Mouse (Mus musculus) heart, adult 18-20 months (tissue): ENCODE measurements around the gene Spred2. TPM values are rescaled to one million over a fixed set of nuclear protein-coding genes. Genes with fewer than 3 reads are reported as not detected.
"Not testable (repeated sequence)": the region's sequence is repeated elsewhere in the genome, so short reads cannot be mapped to it uniquely, and the experiment has no call there.

Experiments used
- DNase-seq, 2 experiments: peaks; one replicate each; pipeline ENCODE4 v3.0.0; 2021 to 2022; ENCODE audit warnings: mixed read lengths in 1 of 2
- total RNA-seq, 2 experiments: library from RNA; stranded (reverse); gene quantifications; 2 replicates each; pipeline ENCODE4 v1.2.3; 2021

The Spred2 gene
- total RNA-seq, 2 experiments from 2014 or later = 18.0 to 20.7 TPM

- no peak for DNase-seq
Measured at GRCm38 (mm10) chr11:20054617-20055016, 130.4 kb downstream of the Spred2 start.

GRCm38 (mm10) chr11:20056168-20056567 is 132.0 kb downstream of the Spred2 start:
- no peak for DNase-seq

DNA sequence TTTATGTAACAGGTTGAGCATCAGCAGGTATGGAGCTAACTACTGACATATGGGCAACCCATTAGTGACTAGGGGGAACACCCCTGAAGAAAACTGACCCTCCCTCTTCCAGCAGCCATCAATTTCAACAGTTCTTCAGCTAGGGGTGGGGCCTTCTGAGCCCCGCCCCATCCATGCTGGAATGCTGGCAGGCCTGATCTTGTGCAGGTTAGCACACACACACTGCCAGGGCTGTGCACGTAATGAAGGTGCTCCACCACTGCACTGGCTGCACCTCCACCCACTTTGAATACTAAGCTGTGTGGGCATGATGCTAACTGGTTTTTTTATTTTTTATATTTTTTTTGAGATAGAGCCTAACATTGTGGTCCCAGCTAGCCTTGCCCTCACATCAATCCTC is 133.3 kb downstream of the Spred2 start:
- no peak for DNase-seq

DNA sequence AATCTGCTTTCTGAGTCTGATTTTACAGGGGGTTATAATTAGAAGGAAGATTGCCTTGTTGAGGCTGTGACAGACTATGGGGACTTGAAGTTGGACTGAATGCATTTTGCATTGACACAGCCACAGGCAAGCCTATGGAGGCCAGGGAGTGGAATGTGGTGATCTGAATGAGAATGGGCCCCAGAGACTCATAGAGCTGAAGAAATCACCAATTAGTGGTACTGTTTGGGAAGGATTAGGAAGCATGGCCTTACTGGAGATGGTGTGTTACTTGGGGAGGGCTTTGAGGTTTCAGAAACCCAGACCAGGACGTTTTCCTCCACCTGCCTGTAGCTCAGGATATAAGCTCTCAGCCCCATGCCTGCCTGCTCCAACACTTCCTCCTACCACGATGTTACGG is 135.6 kb downstream of the Spred2 start:
- DNase-seq = no peak

- DNase-seq = not testable (repeated sequence)
Measured at GRCm38 (mm10) chr11:20062801-20063200, 138.6 kb downstream of the Spred2 start.

- DNase-seq = not testable (repeated sequence)
Measured at GRCm38 (mm10) chr11:20064086-20064485, 139.9 kb downstream of the Spred2 start.

DNA sequence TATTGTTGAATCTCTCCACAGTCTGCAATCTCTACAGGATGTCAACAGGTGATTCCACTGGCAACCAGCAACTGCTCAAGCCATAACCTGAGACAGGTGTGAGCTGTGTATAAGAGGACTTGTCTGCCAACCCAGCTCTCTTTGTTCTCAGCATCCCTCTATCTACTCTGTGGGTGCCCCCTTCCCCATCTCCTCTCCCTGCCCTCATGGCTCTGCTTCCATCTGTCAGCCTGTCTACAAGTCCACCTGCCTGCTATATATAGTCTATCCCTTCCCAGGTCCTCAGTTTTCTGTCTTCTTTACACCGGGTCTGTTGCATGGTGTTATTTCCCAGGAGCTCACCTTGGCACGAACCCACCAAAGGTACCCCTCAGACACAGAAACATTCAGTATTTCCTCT is 140.8 kb downstream of the Spred2 start:
- no peak for DNase-seq

GRCm38 (mm10) chr11:20066106-20066505 is 141.9 kb downstream of the Spred2 start:
- no peak for DNase-seq

DNA sequence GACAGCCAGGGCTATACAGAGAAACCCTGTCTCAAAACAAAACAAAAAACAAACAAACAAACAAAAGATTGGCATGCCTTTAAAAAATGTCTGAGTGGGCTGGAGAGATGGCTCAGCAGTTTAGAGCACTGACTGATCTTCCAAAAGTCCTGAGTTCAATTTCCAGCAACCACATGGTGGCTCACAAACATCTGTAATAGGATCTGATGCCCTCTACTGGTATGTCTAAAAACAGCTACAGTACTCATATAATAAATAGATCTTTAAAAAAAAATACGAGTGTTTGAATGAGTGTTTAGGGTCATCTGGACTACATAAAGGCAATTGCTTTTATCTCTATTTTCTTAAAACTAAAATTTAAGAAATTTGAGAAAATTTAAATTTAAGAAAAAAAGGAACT is 143.3 kb downstream of the Spred2 start:
- no peak for DNase-seq

DNA sequence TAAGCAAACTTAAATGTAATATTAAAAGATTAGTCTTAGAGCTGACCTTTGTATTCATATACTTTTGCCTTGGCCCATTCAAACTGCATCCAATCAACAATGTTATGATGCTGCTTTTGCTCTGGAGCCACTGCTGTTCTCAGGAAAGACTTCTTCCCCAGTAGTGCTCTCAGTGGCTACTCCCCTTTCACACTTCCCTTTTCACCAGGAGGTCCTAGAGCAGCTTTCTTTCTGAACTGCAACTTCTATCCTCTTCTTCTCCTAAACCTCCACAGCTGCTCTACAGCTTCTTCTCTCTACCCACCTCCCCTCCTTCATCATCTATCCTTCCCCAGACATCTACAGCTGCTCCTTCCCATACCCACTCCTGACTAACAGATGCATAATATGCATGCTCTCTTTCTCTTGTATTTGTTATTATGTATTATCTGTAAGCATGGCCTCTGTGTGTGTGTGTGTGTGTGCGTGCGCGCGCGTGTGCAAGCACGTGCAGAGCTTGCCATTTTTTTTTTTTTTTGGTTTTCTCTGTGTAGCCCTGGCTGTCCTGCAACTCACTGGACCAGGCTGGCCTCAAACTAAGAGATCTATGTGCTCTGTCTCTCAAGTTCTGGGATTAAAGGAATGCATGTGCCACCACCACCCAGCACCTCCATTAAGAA is 144.3 kb downstream of the Spred2 start:
- DNase-seq = no peak

DNA sequence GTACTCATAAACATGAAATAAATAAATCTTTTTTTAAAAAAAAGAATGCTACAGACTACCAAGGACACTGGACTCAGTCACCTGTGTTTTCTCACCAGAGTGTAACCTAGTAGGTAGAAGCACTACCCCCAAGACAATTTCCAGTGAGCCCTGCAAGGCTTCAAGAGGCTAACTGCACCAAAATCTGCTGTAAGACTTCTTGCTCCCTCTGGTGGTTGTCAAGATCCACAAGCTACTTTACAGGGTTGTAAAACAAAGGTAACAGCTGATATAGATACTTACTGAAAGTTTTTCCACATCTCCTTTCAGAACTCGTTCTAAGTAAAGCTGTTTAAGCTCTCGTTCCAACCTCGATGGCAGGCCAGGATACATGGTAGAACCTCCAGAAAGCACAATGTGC is 148.0 kb downstream of the Spred2 start:
- peak; percentile 27 to 51 for DNase-seq

- DNase-seq = no peak
Measured at GRCm38 (mm10) chr11:20072826-20073225, 148.7 kb downstream of the Spred2 start.

Other genes with a start within 250 kb of the Spred2 start
- gene Actr2, start 188.5 kb downstream of the Spred2 start, total RNA-seq = 10 to 100 TPM; 78.4 to 79.7 TPM